Mouse (Mus musculus): Measurements from ENCODE around the gene Hsd3b1. TPM values are rescaled to one million over a fixed set of nuclear protein-coding genes. Genes with fewer than 3 reads are reported as not detected.

Gene Hsd3b1
- 0.59 TPM in 1 of 2 replicates, not detected in the other for polyA plus RNA-seq (2012; ENCODE audit: insufficient read depth, low replicate concordance)

DNA sequence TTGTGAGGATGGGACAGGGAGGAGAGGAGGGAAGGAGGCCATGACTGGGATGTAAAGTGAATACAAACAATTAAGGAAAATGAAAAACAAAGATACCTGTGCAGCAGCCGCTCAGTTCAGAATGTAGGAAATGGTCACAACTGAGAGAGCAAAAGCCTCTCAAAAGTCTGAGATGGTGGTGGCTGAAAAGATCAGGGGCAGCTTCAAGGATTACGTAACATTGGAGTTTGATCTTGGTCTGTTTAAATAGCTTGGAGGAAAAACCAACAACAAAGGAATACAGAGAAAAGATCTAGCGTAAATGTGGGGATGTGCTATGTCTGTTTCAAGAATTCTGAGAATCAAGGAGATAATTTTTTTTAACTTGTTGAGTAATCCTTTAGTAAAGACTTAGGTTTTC is at the start of gene Hsd3b1:
TSS of gene Hsd3b1 (minus strand) at position 219 of the 400 bp plus-strand sequence.
- no peak within 1 kb of the TSS for H3K4me3 ChIP-seq (replicated peaks)
- 0 out of 2 replicates have a peak, but pooled peaks cover 2% of the 10 kb centered on the region for H3K9me3 ChIP-seq
- peaks cover 4% of the 10 kb centered on the region for H3K4me1 ChIP-seq
- no peaks in the 10 kb centered on the region for H3K27me3 ChIP-seq (replicated peaks)
- TF ChIP-seq GATA1 (IDR thresholded peaks at IDR 0.05; ENCODE audit: borderline replicate concordance, low read length) (no peak), FLI1 (IDR thresholded peaks at IDR 0.05; ENCODE audit: low read length) (no peak)
- no peaks in the 10 kb centered on the region for H3K36me3 ChIP-seq (replicated peaks; ENCODE audit: low read length)

DNA sequence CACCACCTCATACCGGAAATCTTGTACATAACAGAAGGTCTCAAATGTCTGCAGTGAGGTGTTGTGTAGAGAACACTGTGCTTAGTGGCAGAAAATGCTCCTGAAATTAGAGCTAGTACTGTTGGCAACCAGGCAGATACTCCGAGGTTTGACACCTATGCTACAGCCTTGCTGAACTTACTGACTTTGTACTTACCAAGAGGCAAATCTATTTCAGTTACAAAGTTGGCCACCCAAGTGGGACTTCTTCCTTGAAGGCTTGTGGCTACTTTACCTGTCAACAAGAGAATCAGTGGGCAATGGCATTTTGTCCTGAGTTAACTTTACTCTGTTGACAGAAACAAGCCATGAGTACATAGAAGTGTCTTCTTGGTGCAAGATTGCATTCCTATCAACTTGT is 38.0 kb upstream of the Hsd3b1 start:
- no peak overlapping the region for H3K4me3 ChIP-seq (replicated peaks)
- H3K4me1 ChIP-seq, result no peaks in the 10 kb centered on the region
- H3K36me3 ChIP-seq (replicated peaks; ENCODE audit: low read length), result no peaks in the 10 kb centered on the region
- H3K27me3 ChIP-seq (replicated peaks), result no peaks in the 10 kb centered on the region
- H3K9me3 ChIP-seq, result no peaks in the 10 kb centered on the region
- TF ChIP-seq FLI1 (IDR thresholded peaks at IDR 0.05; ENCODE audit: low read length), result no peak
- TF ChIP-seq GATA1 (IDR thresholded peaks at IDR 0.05; ENCODE audit: borderline replicate concordance, low read length), result no peak

- no peaks in the 10 kb centered on the region for H3K36me3 ChIP-seq (replicated peaks; ENCODE audit: low read length)
- TF ChIP-seq GATA1 (IDR thresholded peaks at IDR 0.05; ENCODE audit: borderline replicate concordance, low read length) (no peak), FLI1 (IDR thresholded peaks at IDR 0.05; ENCODE audit: low read length) (no peak)
- H3K27me3 ChIP-seq (replicated peaks), result no peaks in the 10 kb centered on the region
- no peaks in the 10 kb centered on the region for H3K9me3 ChIP-seq
- peak overlapping the region; percentile 74 for H3K4me3 ChIP-seq (replicated peaks)
- no peaks in the 10 kb centered on the region for H3K4me1 ChIP-seq
Measured at GRCm38 (mm10) chr3:98895071-98895601, 35.5 kb upstream of the Hsd3b1 start.

GRCm38 (mm10) chr3:98893057-98893772 is 33.6 kb upstream of the Hsd3b1 start, which contains the start of gene Hao2:
Gene Hao2 (minus strand): TSS chr3:98893239.
- TF ChIP-seq GATA1 (IDR thresholded peaks at IDR 0.05; ENCODE audit: borderline replicate concordance, low read length), result no peak
- TF ChIP-seq FLI1 (IDR thresholded peaks at IDR 0.05; ENCODE audit: low read length), result no peak
- H3K4me1 ChIP-seq, result no peaks in the 10 kb centered on the region
- no peak within 1 kb of the TSS for H3K4me3 ChIP-seq (replicated peaks)
- H3K27me3 ChIP-seq (replicated peaks), result no peaks in the 10 kb centered on the region
- H3K36me3 ChIP-seq (replicated peaks; ENCODE audit: low read length), result no peaks in the 10 kb centered on the region
- no peaks in the 10 kb centered on the region for H3K9me3 ChIP-seq

DNA sequence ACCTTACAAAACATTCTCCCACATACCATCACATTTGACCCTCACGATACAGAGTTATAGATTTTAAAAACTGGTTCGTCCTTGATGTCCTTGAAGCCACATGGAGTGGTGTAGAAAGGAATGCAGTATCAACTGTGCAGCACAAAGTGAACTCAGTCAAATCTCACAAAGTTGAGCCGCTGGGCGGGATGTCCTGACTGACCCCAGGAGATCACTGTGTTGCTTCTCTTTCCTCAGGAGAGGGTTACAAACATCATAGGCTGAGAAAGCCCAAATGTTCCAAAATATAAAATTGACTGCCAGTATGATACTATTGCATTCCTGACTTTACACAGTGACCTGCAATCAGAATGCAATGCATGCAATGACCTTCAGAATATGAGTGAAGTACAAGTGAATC is 30.8 kb upstream of the Hsd3b1 start:
- Histone ChIP-seq H3K36me3 (replicated peaks; ENCODE audit: low read length) (no peaks in the 10 kb centered on the region), H3K4me3 (replicated peaks) (no peak overlapping the region), H3K9me3 (no peaks in the 10 kb centered on the region), H3K4me1 (no peaks in the 10 kb centered on the region), H3K27me3 (replicated peaks) (no peaks in the 10 kb centered on the region)
- TF ChIP-seq GATA1 (IDR thresholded peaks at IDR 0.05; ENCODE audit: borderline replicate concordance, low read length), result no peak
- no peak for TF ChIP-seq FLI1 (IDR thresholded peaks at IDR 0.05; ENCODE audit: low read length)

- no peak overlapping the region for H3K4me3 ChIP-seq (replicated peaks)
- TF ChIP-seq FLI1 (IDR thresholded peaks at IDR 0.05; ENCODE audit: low read length), result no peak
- no peak for TF ChIP-seq GATA1 (IDR thresholded peaks at IDR 0.05; ENCODE audit: borderline replicate concordance, low read length)
- no peaks in the 10 kb centered on the region for H3K27me3 ChIP-seq (replicated peaks)
- H3K9me3 ChIP-seq, result no peaks in the 10 kb centered on the region
- H3K4me1 ChIP-seq, result no peaks in the 10 kb centered on the region
- H3K36me3 ChIP-seq (replicated peaks; ENCODE audit: low read length), result no peaks in the 10 kb centered on the region
Measured at GRCm38 (mm10) chr3:98888206-98888605, 28.6 kb upstream of the Hsd3b1 start.

DNA sequence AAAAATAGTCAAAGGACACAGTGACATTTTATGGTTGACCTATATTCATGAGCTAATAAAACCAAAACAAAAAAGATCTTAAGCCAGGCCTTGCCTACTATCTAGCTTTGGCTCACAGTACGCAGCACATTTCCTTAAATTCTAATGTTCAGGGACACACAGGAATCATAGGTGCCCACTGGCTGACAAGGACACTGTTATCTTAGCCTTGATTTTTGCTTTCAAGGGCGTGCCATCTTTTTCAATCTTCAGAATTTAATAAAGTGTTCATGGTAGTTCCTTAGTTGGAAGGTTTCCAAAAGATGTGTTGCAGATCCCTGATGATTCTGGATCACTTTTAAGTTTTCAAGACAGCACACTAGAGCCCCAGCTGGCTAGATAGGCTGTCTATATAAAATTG is 21.2 kb upstream of the Hsd3b1 start:
- Histone ChIP-seq H3K9me3 (0 out of 2 replicates have a peak, but pooled peaks cover 6% of the 10 kb centered on the region), H3K4me3 (replicated peaks) (no peak overlapping the region)
- TF ChIP-seq FLI1 (IDR thresholded peaks at IDR 0.05; ENCODE audit: low read length) (no peak), GATA1 (IDR thresholded peaks at IDR 0.05; ENCODE audit: borderline replicate concordance, low read length) (no peak)

DNA sequence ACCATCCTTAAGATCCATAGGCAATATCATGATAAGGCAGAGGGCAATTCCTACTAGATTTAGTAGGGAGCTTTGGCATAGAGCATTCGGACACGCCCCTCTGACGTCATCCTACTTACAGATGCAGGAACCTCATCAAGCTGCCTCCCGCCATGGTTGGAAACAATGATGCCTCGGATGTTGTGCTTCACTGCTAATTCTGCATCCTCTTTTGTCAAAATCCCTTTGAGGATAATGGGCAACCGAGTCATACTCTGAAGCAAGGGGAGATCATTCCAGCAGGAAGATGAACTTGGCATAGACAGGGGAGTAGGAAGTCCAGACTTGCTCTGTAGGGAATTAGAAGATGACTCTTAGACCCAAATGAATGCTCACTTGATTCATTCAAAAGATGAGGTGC is 20.6 kb upstream of the Hsd3b1 start:
- Histone ChIP-seq H3K36me3 (replicated peaks; ENCODE audit: low read length) (no peaks in the 10 kb centered on the region), H3K9me3 (0 out of 2 replicates have a peak, but pooled peaks cover 6% of the 10 kb centered on the region), H3K4me1 (no peaks in the 10 kb centered on the region), H3K4me3 (replicated peaks) (no peak overlapping the region), H3K27me3 (replicated peaks) (no peaks in the 10 kb centered on the region)
- no peak for TF ChIP-seq GATA1 (IDR thresholded peaks at IDR 0.05; ENCODE audit: borderline replicate concordance, low read length)
- TF ChIP-seq FLI1 (IDR thresholded peaks at IDR 0.05; ENCODE audit: low read length), result no peak

More for the DNA sequence above, 21.2 kb upstream of the Hsd3b1 start:
- Histone ChIP-seq H3K36me3 (replicated peaks; ENCODE audit: low read length) (no peaks in the 10 kb centered on the region), H3K27me3 (replicated peaks) (no peaks in the 10 kb centered on the region), H3K4me1 (no peaks in the 10 kb centered on the region)

DNA sequence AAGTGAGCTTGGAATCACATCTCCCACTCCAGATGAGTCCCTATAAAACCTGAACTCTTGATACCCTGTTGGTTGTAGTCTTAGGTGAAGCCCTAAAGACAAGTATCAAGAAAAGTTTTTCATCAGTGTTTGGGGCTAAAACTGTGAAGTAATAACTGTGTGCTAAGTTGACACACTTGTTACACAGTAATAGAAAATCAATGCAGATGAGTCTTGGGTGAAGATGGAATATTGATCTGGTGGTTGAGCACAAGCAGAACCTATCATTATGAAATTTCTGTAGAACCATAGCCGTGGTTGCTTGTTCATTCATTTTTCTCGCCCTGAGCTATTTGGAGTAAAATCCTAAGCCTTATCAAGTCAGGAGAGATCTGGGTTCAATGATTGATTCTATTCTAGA is 8.6 kb upstream of the Hsd3b1 start:
- Histone ChIP-seq H3K27me3 (replicated peaks) (no peaks in the 10 kb centered on the region), H3K36me3 (replicated peaks; ENCODE audit: low read length) (no peaks in the 10 kb centered on the region)

DNA sequence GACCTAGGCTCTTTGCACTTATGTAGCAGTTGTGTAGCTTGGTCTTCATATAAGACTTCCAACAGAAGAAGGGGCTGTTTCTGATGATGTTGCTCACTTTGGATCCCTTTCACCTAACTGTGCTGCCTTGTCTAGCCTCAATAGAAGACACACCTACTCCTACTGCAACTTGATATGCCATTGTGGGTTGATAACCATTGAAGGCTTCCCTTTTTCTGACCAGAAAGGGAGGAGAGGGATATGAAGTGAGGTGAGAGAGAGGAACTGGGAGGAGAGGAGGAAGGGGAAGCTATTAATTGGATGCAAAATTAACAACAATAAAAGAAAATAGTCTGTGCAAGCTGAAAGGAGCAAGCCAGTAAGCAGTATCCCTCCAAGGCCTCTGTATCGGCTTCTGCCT is 3.2 kb upstream of the Hsd3b1 start:
- Histone ChIP-seq H3K4me1 (no peaks in the 10 kb centered on the region), H3K4me3 (replicated peaks) (no peak overlapping the region), H3K36me3 (replicated peaks; ENCODE audit: low read length) (no peaks in the 10 kb centered on the region), H3K27me3 (replicated peaks) (no peaks in the 10 kb centered on the region), H3K9me3 (0 out of 2 replicates have a peak, but pooled peaks cover 2% of the 10 kb centered on the region)
- no peak for TF ChIP-seq FLI1 (IDR thresholded peaks at IDR 0.05; ENCODE audit: low read length)
- no peak for TF ChIP-seq GATA1 (IDR thresholded peaks at IDR 0.05; ENCODE audit: borderline replicate concordance, low read length)

More for the DNA sequence above, 8.6 kb upstream of the Hsd3b1 start:
- no peaks in the 10 kb centered on the region for H3K4me1 ChIP-seq
- no peaks in the 10 kb centered on the region for H3K9me3 ChIP-seq
- TF ChIP-seq FLI1 (IDR thresholded peaks at IDR 0.05; ENCODE audit: low read length) (no peak), GATA1 (IDR thresholded peaks at IDR 0.05; ENCODE audit: borderline replicate concordance, low read length) (no peak)
- H3K4me3 ChIP-seq (replicated peaks), result no peak overlapping the region

All from megakaryocyte, embryonic 14.5 days (primary cell).